Mouse (Mus musculus): ENCODE data around the gene Cbx4. TPM values are rescaled to one million over a fixed set of nuclear protein-coding genes. Genes with fewer than 3 reads are reported as not detected.

Gene Cbx4
- polyA plus RNA-seq, 1 experiment from 2014 or later, result 7.0 TPM

- ATAC-seq (replicated peaks; ENCODE audit: low FRiP score) (no peak), DNase-seq (ENCODE audit: low spot score) (peak; percentile 60)
- H3K36me3 ChIP-seq (ENCODE audit: control insufficient read depth, insufficient read depth, low read length), result no peaks in the 10 kb centered on the region
- 17% methylated on average over 22 of the region's 22 CpGs for WGBS
- H3K9ac ChIP-seq (ENCODE audit: low read length), result no peak overlapping the region
- H3K9me3 ChIP-seq (ENCODE audit: control insufficient read depth, low read length), result no peaks in the 10 kb centered on the region
- peak overlapping the region; percentile 2; the same call in 1 of the 2 replicates for H3K4me2 ChIP-seq (ENCODE audit: low read depth, low read length, severe bottlenecking)
- no peak overlapping the region for H3K4me3 ChIP-seq (ENCODE audit: low read depth, low read length)
- H3K4me1 ChIP-seq (replicated peaks; ENCODE audit: control insufficient read depth, insufficient read depth, low read length), result peaks cover 46% of the 10 kb centered on the region
- peaks cover 75% of the 10 kb centered on the region for H3K27me3 ChIP-seq (ENCODE audit: control insufficient read depth, insufficient read depth, low read length)
- H3K27ac ChIP-seq (ENCODE audit: low read depth, low read length), result no peak overlapping the region
Observed at GRCm38 (mm10) chr11:119038744-119039484, 47.1 kb downstream of the Cbx4 start.

- Histone ChIP-seq H3K9ac (ENCODE audit: low read length) (peak overlapping the region; percentile 55), H3K27me3 (ENCODE audit: control insufficient read depth, insufficient read depth, low read length) (peaks cover 67% of the 10 kb centered on the region)
- under 1% methylated on average over 18 of the region's 18 CpGs for WGBS
Observed at GRCm38 (mm10) chr11:119037780-119038401, 48.1 kb downstream of the Cbx4 start.

GRCm38 (mm10) chr11:119036934-119037779, 48.9 kb downstream of the Cbx4 start:
- Histone ChIP-seq H3K4me2 (ENCODE audit: low read depth, low read length, severe bottlenecking) (peak overlapping the region; percentile 83), H3K4me3 (ENCODE audit: low read depth, low read length) (peak overlapping the region; percentile 43), H3K9me3 (ENCODE audit: control insufficient read depth, low read length) (no peaks in the 10 kb centered on the region), H3K4me1 (replicated peaks; ENCODE audit: control insufficient read depth, insufficient read depth, low read length) (peaks cover 42% of the 10 kb centered on the region), H3K9ac (ENCODE audit: low read length) (peak overlapping the region; percentile 55), H3K27me3 (ENCODE audit: control insufficient read depth, insufficient read depth, low read length) (peaks cover 59% of the 10 kb centered on the region), H3K27ac (ENCODE audit: low read depth, low read length) (no peak overlapping the region), H3K36me3 (ENCODE audit: control insufficient read depth, insufficient read depth, low read length) (no peaks in the 10 kb centered on the region)
- peak; percentile 73 for DNase-seq (ENCODE audit: low spot score)
- WGBS, result under 1% methylated on average over 57 of the region's 57 CpGs
- no peak for ATAC-seq (replicated peaks; ENCODE audit: low FRiP score)

More at GRCm38 (mm10) chr11:119037780-119038401, 48.1 kb downstream of the Cbx4 start:
- peak overlapping the region; percentile 43 for H3K4me3 ChIP-seq (ENCODE audit: low read depth, low read length)
- DNase-seq (ENCODE audit: low spot score), result peak; percentile 68
- H3K9me3 ChIP-seq (ENCODE audit: control insufficient read depth, low read length), result no peaks in the 10 kb centered on the region
- H3K36me3 ChIP-seq (ENCODE audit: control insufficient read depth, insufficient read depth, low read length), result no peaks in the 10 kb centered on the region
- peak overlapping the region; percentile 83 for H3K4me2 ChIP-seq (ENCODE audit: low read depth, low read length, severe bottlenecking)
- peaks cover 47% of the 10 kb centered on the region for H3K4me1 ChIP-seq (replicated peaks; ENCODE audit: control insufficient read depth, insufficient read depth, low read length)
- ATAC-seq (replicated peaks; ENCODE audit: low FRiP score), result no peak
- H3K27ac ChIP-seq (ENCODE audit: low read depth, low read length), result no peak overlapping the region

GRCm38 (mm10) chr11:119036447-119036846, 49.6 kb downstream of the Cbx4 start:
- no peak overlapping the region for H3K4me3 ChIP-seq (ENCODE audit: low read depth, low read length)
- under 1% methylated on average over 15 of the region's 15 CpGs for WGBS
- no peak for DNase-seq (ENCODE audit: low spot score)

GRCm38 (mm10) chr11:119035686-119036165, 50.3 kb downstream of the Cbx4 start:
- H3K4me1 ChIP-seq (replicated peaks; ENCODE audit: control insufficient read depth, insufficient read depth, low read length), result peaks cover 38% of the 10 kb centered on the region
- DNase-seq (ENCODE audit: low spot score), result no peak
- 0 out of 2 replicates have a peak overlapping the region, but pooled peaks have one; percentile 5 for H3K4me2 ChIP-seq (ENCODE audit: low read depth, low read length, severe bottlenecking)
- no peak overlapping the region for H3K9ac ChIP-seq (ENCODE audit: low read length)
- H3K27ac ChIP-seq (ENCODE audit: low read depth, low read length), result no peak overlapping the region
- peak overlapping the region; percentile 3 for H3K4me3 ChIP-seq (ENCODE audit: low read depth, low read length)
- no peaks in the 10 kb centered on the region; the same call in 1 of the 2 replicates for H3K36me3 ChIP-seq (ENCODE audit: control insufficient read depth, insufficient read depth, low read length)
- H3K27me3 ChIP-seq (ENCODE audit: control insufficient read depth, insufficient read depth, low read length), result peaks cover 51% of the 10 kb centered on the region
- ATAC-seq (replicated peaks; ENCODE audit: low FRiP score), result no peak
- H3K9me3 ChIP-seq (ENCODE audit: control insufficient read depth, low read length), result no peaks in the 10 kb centered on the region
- whole genome bisulfite sequencing, result 1% methylated on average over 21 of the region's 21 CpGs

More at GRCm38 (mm10) chr11:119036447-119036846, 49.6 kb downstream of the Cbx4 start:
- Histone ChIP-seq H3K27ac (ENCODE audit: low read depth, low read length) (no peak overlapping the region), H3K4me2 (ENCODE audit: low read depth, low read length, severe bottlenecking) (peak overlapping the region; percentile 83; the same call in 1 of the 2 replicates), H3K9ac (ENCODE audit: low read length) (no peak overlapping the region), H3K4me1 (replicated peaks; ENCODE audit: control insufficient read depth, insufficient read depth, low read length) (peaks cover 38% of the 10 kb centered on the region), H3K27me3 (ENCODE audit: control insufficient read depth, insufficient read depth, low read length) (peaks cover 52% of the 10 kb centered on the region), H3K9me3 (ENCODE audit: control insufficient read depth, low read length) (no peaks in the 10 kb centered on the region), H3K36me3 (ENCODE audit: control insufficient read depth, insufficient read depth, low read length) (no peaks in the 10 kb centered on the region)
- ATAC-seq (replicated peaks; ENCODE audit: low FRiP score), result no peak

GRCm38 (mm10) chr11:119035094-119035685, 50.8 kb downstream of the Cbx4 start:
- Histone ChIP-seq H3K4me3 (ENCODE audit: low read depth, low read length) (peak overlapping the region; percentile 3), H3K4me1 (replicated peaks; ENCODE audit: control insufficient read depth, insufficient read depth, low read length) (peaks cover 38% of the 10 kb centered on the region), H3K4me2 (ENCODE audit: low read depth, low read length, severe bottlenecking) (0 out of 2 replicates have a peak overlapping the region, but pooled peaks have one; percentile 5), H3K36me3 (ENCODE audit: control insufficient read depth, insufficient read depth, low read length) (peaks cover 4% of the 10 kb centered on the region; the same call in 1 of the 2 replicates), H3K9me3 (ENCODE audit: control insufficient read depth, low read length) (no peaks in the 10 kb centered on the region), H3K9ac (ENCODE audit: low read length) (no peak overlapping the region), H3K27me3 (ENCODE audit: control insufficient read depth, insufficient read depth, low read length) (peaks cover 51% of the 10 kb centered on the region), H3K27ac (ENCODE audit: low read depth, low read length) (no peak overlapping the region)
- DNase-seq (ENCODE audit: low spot score) (no peak), ATAC-seq (replicated peaks; ENCODE audit: low FRiP score) (no peak)
- WGBS, result under 1% methylated on average over 21 of the region's 21 CpGs

GRCm38 (mm10) chr11:119034635-119035034, 51.4 kb downstream of the Cbx4 start:
- H3K4me1 ChIP-seq (replicated peaks; ENCODE audit: control insufficient read depth, insufficient read depth, low read length), result peaks cover 33% of the 10 kb centered on the region
- H3K9ac ChIP-seq (ENCODE audit: low read length), result no peak overlapping the region
- no peaks in the 10 kb centered on the region for H3K9me3 ChIP-seq (ENCODE audit: control insufficient read depth, low read length)
- peaks cover 5% of the 10 kb centered on the region; the same call in 1 of the 2 replicates for H3K36me3 ChIP-seq (ENCODE audit: control insufficient read depth, insufficient read depth, low read length)
- WGBS, result under 1% methylated on average over 19 of the region's 19 CpGs
- no peak for DNase-seq (ENCODE audit: low spot score)
- ATAC-seq (replicated peaks; ENCODE audit: low FRiP score), result no peak
- peaks cover 49% of the 10 kb centered on the region for H3K27me3 ChIP-seq (ENCODE audit: control insufficient read depth, insufficient read depth, low read length)
- 0 out of 2 replicates have a peak overlapping the region, but pooled peaks have one; percentile 5 for H3K4me3 ChIP-seq (ENCODE audit: low read depth, low read length)
- H3K27ac ChIP-seq (ENCODE audit: low read depth, low read length), result no peak overlapping the region
- peak overlapping the region; percentile 13 for H3K4me2 ChIP-seq (ENCODE audit: low read depth, low read length, severe bottlenecking)

Data from forebrain, embryonic 11.5 days (tissue).